In genomic region chr9:85096520-85096919, GRCm38 (mm10) we compare ENCODE assay signal across 28 mouse cellular contexts.
"Had no signal": no experiment of that assay in that cellular context is flagged by ENCODE, and none has a peak within 500 bp of the region (broad histone marks: within the 10 kb centered on the region; RNA-seq: fewer than 3 reads in every experiment).

No protein-coding gene starts in this region.

- H3K9ac ChIP-seq: heart, embryonic 13.5 days; heart, embryonic 15.5 days; hindbrain, embryonic 13.5 days; hindbrain, embryonic 15.5 days; kidney, embryonic 15.5 days; limb, embryonic 12.5 days; liver, embryonic 13.5 days; liver, embryonic 15.5 days had no signal

- H3K4me3 ChIP-seq: heart, adult 2 months; heart, embryonic 13.5 days; heart, embryonic 15.5 days; hindbrain, embryonic 13.5 days; hindbrain, embryonic 15.5 days; kidney, embryonic 15.5 days; limb, embryonic 10.5 days; limb, embryonic 12.5 days; liver, embryonic 13.5 days; liver, embryonic 15.5 days had no signal

- H3K27ac ChIP-seq: heart, adult 2 months; heart, embryonic 13.5 days; heart, embryonic 15.5 days; hindbrain, embryonic 13.5 days; hindbrain, embryonic 15.5 days; hindbrain, postnatal 0 days; kidney, embryonic 15.5 days; kidney, postnatal 0 days; limb, embryonic 10.5 days; limb, embryonic 12.5 days; liver, embryonic 13.5 days; liver, embryonic 15.5 days had no signal

- H3K4me1 ChIP-seq: heart, embryonic 13.5 days; heart, embryonic 15.5 days; hindbrain, embryonic 13.5 days; hindbrain, embryonic 15.5 days; kidney, embryonic 15.5 days; limb, embryonic 10.5 days; limb, embryonic 12.5 days; liver, embryonic 13.5 days; liver, embryonic 15.5 days had no signal

- H3K4me2 ChIP-seq: heart, embryonic 11.5 days; heart, embryonic 13.5 days; heart, embryonic 15.5 days; hindbrain, embryonic 13.5 days; hindbrain, embryonic 15.5 days; kidney, embryonic 15.5 days; limb, embryonic 12.5 days; liver, embryonic 11.5 days; liver, embryonic 13.5 days; liver, embryonic 15.5 days had no signal

- H3K27me3 ChIP-seq: heart, embryonic 13.5 days; heart, embryonic 15.5 days; hindbrain, embryonic 13.5 days; hindbrain, embryonic 15.5 days; kidney, embryonic 15.5 days; limb, embryonic 12.5 days; liver, embryonic 13.5 days; liver, embryonic 15.5 days had no signal

- DNase-seq: gastrocnemius, postnatal 14 days; gastrocnemius, postnatal 36 days; heart, adult 11 months; heart, adult 2 months; heart, postnatal 14 days; heart, postnatal 36 days; kidney, adult 11 months; kidney, adult 2 months; kidney, adult 9 months; kidney, postnatal 14 days; kidney, postnatal 36 days; layer of hippocampus, adult 9-11 months; layer of hippocampus, postnatal 36 days; liver; liver, embryonic 13.5 days had no signal

- H3K36me3 ChIP-seq: heart, embryonic 13.5 days; heart, embryonic 15.5 days; hindbrain, embryonic 13.5 days; hindbrain, embryonic 15.5 days; kidney, embryonic 15.5 days; limb, embryonic 10.5 days; limb, embryonic 12.5 days; liver, embryonic 13.5 days; liver, embryonic 15.5 days had no signal

- H3K9me3 ChIP-seq: heart, embryonic 13.5 days; heart, embryonic 15.5 days; hindbrain, embryonic 13.5 days; hindbrain, embryonic 15.5 days; kidney, embryonic 15.5 days; limb, embryonic 10.5 days; limb, embryonic 12.5 days; liver, embryonic 13.5 days; liver, embryonic 15.5 days had no signal

- ATAC-seq: hindbrain, postnatal 0 days; intestine, embryonic 16.5 days had no signal
